Mouse (Mus musculus) MEL (cell line): ENCODE measurements around the gene Fth1. TPM values are rescaled to one million over a fixed set of nuclear protein-coding genes. Genes with fewer than 3 reads are reported as not detected.
A peak's percentile ranks its signal among the peaks of the same experiment; 100 is the strongest.

Experiments
- DNase-seq: peaks from one replicate; pipeline ENCODE4 v3.0.0; 2011; ENCODE audit warnings: low read depth, low spot score
- H3K27ac ChIP-seq: 2 replicates; pipeline ENCODE4 v1.5.1; 2012; ENCODE audit warnings: low read depth, mild to moderate bottlenecking, control low read depth, low read length, moderate library complexity; ENCODE audit not compliant: control insufficient read depth
- H3K27me3 ChIP-seq, 2 experiments: fragments of 150-350 bp in 1 of 2; sonication (generic) in 1 of 2; 2 replicates each; pipeline ENCODE4 v1.6.1; 2012; ENCODE audit warnings: low read length in 2 of 2, mild to moderate bottlenecking in 2 of 2, improper control_type of control experiment in 1 of 2, moderate library complexity in 1 of 2; ENCODE audit not compliant: insufficient read depth in 2 of 2, control insufficient read depth in 1 of 2
- H3K36me3 ChIP-seq, 2 experiments: 2 replicates each; pipeline ENCODE4 v1.6.1; 2012 to 2014; ENCODE audit warnings: low read length in 2 of 2, improper control_type of control experiment in 1 of 2, inconsistent platforms in 1 of 2, mild to moderate bottlenecking in 1 of 2; ENCODE audit not compliant: insufficient read depth in 2 of 2, control insufficient read depth in 1 of 2
- H3K4me1 ChIP-seq, 2 experiments: fragments of 150-350 bp in 1 of 2; sonication (generic) in 1 of 2; 2 replicates each; pipeline ENCODE4 v1.6.1; 2012; ENCODE audit warnings: low read length in 2 of 2, improper control_type of control experiment in 1 of 2, mild to moderate bottlenecking in 1 of 2; ENCODE audit not compliant: insufficient read depth in 2 of 2, control insufficient read depth in 1 of 2
- H3K4me3 ChIP-seq, 2 experiments: fragments of 150-350 bp in 1 of 2; sonication (generic) in 1 of 2; 2 replicates each; pipeline ENCODE4 v1.5.1; 2012; ENCODE audit warnings: low read depth in 2 of 2, low read length in 2 of 2, mild to moderate bottlenecking in 2 of 2, moderate library complexity in 2 of 2, control low read depth in 1 of 2, improper control_type of control experiment in 1 of 2; ENCODE audit not compliant: control insufficient read depth in 1 of 2, insufficient read depth in 1 of 2
- H3K79me2 ChIP-seq: 2 replicates; pipeline ENCODE4 v1.6.1; 2012; ENCODE audit warnings: mild to moderate bottlenecking, low read length, moderate library complexity; ENCODE audit not compliant: control insufficient read depth, poor library complexity, insufficient read depth
- H3K9ac ChIP-seq: 2 replicates; pipeline ENCODE4 v1.6.1; 2012; ENCODE audit warnings: low read depth, mild to moderate bottlenecking, control low read depth, low read length, moderate library complexity; ENCODE audit not compliant: control insufficient read depth, poor library complexity, severe bottlenecking
- H3K9me3 ChIP-seq: fragments of 150-350 bp; sonication (generic); replicated peaks from 2 replicates; pipeline ENCODE4 v1.6.1; 2012; ENCODE audit warnings: mild to moderate bottlenecking, low read length, improper control_type of control experiment, moderate library complexity; ENCODE audit not compliant: insufficient read depth
- BHLHE40 ChIP-seq: IDR thresholded peaks from 2 replicates; pipeline ENCODE4 v1.6.1; 2012; ENCODE audit warnings: low read depth, mild to moderate bottlenecking, inconsistent platforms, low read length, improper control_type of control experiment, borderline replicate concordance
- CHD1 ChIP-seq: IDR thresholded peaks from 2 replicates; pipeline ENCODE4 v1.6.1; 2012; ENCODE audit warnings: low read depth, mild to moderate bottlenecking, inconsistent platforms, low read length, improper control_type of control experiment
- CHD2 ChIP-seq: IDR thresholded peaks from 2 replicates; pipeline ENCODE4 v1.6.1; 2011; ENCODE audit warnings: low read length, improper control_type of control experiment
- EP300 ChIP-seq, 2 experiments: IDR thresholded peaks; 2 replicates each; pipeline ENCODE4 v1.6.1; 2011; ENCODE audit warnings: improper control_type of control experiment in 2 of 2, low read length in 2 of 2, low read depth in 1 of 2, mild to moderate bottlenecking in 1 of 2
- ETS1 ChIP-seq: IDR thresholded peaks from 2 replicates; pipeline ENCODE4 v1.6.1; 2012; ENCODE audit warnings: low read depth, mild to moderate bottlenecking, inconsistent platforms, low read length, improper control_type of control experiment, moderate library complexity
- GATA1 ChIP-seq: IDR thresholded peaks from 2 replicates; pipeline ENCODE4 v1.6.1; 2011; ENCODE audit warnings: low read depth, low read length, improper control_type of control experiment
- HCFC1 ChIP-seq: IDR thresholded peaks from 2 replicates; pipeline ENCODE4 v1.6.1; 2012; ENCODE audit warnings: low read depth, mild to moderate bottlenecking, inconsistent platforms, low read length, improper control_type of control experiment, moderate library complexity
- MAX ChIP-seq: IDR thresholded peaks from 2 replicates; pipeline ENCODE4 v1.6.1; 2011; ENCODE audit warnings: low read length, improper control_type of control experiment
- MAZ ChIP-seq: IDR thresholded peaks from 2 replicates; pipeline ENCODE4 v1.6.1; 2012; ENCODE audit warnings: low read depth, mild to moderate bottlenecking, inconsistent platforms, low read length, improper control_type of control experiment
- MXI1 ChIP-seq: IDR thresholded peaks from 2 replicates; pipeline ENCODE4 v1.6.1; 2011; ENCODE audit warnings: mild to moderate bottlenecking, low read depth, low read length, improper control_type of control experiment
- MYB ChIP-seq: IDR thresholded peaks from 2 replicates; pipeline ENCODE4 v1.6.1; 2011; ENCODE audit warnings: mild to moderate bottlenecking, low read depth, low read length, improper control_type of control experiment
- MYC ChIP-seq: IDR thresholded peaks from 2 replicates; pipeline ENCODE4 v1.6.1; 2011; ENCODE audit warnings: low read depth, mild to moderate bottlenecking, low read length, improper control_type of control experiment, moderate library complexity
- POLR2AphosphoS2 ChIP-seq: IDR thresholded peaks from 2 replicates; pipeline ENCODE4 v1.6.1; 2011; ENCODE audit warnings: low read length, improper control_type of control experiment
- RCOR1 ChIP-seq: IDR thresholded peaks from 2 replicates; pipeline ENCODE4 v1.6.1; 2012; ENCODE audit warnings: low read depth, mild to moderate bottlenecking, inconsistent platforms, low read length, improper control_type of control experiment
- SIN3A ChIP-seq: IDR thresholded peaks from 2 replicates; pipeline ENCODE4 v1.6.1; 2012; ENCODE audit warnings: low read length, improper control_type of control experiment, inconsistent platforms
- SMC3 ChIP-seq: IDR thresholded peaks from 2 replicates; pipeline ENCODE4 v1.6.1; 2011; ENCODE audit warnings: low read depth, low read length, improper control_type of control experiment
- TCF12 ChIP-seq: IDR thresholded peaks from 2 replicates; pipeline ENCODE4 v1.6.1; 2014; ENCODE audit warnings: low read depth, mild to moderate bottlenecking, inconsistent platforms, low read length, improper control_type of control experiment, moderate library complexity
- UBTF ChIP-seq: IDR thresholded peaks from 2 replicates; pipeline ENCODE4 v1.6.1; 2012; ENCODE audit warnings: low read depth, mild to moderate bottlenecking, inconsistent platforms, low read length, improper control_type of control experiment, moderate library complexity, borderline replicate concordance; ENCODE audit not compliant: insufficient read depth
- ZC3H11A ChIP-seq: IDR thresholded peaks from 2 replicates; pipeline ENCODE4 v1.6.1; 2012; ENCODE audit warnings: low read depth, mild to moderate bottlenecking, inconsistent platforms, low read length, improper control_type of control experiment
- ZKSCAN1 ChIP-seq: IDR thresholded peaks from 2 replicates; pipeline ENCODE4 v1.6.1; 2012; ENCODE audit warnings: low read depth, mild to moderate bottlenecking, inconsistent platforms, low read length, improper control_type of control experiment, moderate library complexity
- polyA plus RNA-seq, 2 experiments: library from polyadenylated mRNA; stranded (reverse) in 1 of 2; unstranded in 1 of 2; fragments of >175 nt in 1 of 2; fragments of >200 nt in 1 of 2; gene quantifications; 2 replicates each; pipeline versions ENCODE4 v1.2.1 to v1.2.4; 2012; ENCODE audit warnings: low replicate concordance in 2 of 2, low read depth in 1 of 2; ENCODE audit not compliant: insufficient read length in 2 of 2, insufficient read depth in 1 of 2, missing spikeins in 1 of 2
- total RNA-seq: library from RNA; depleted of rRNA; stranded (reverse); fragments of 300-350 nt; gene quantifications from 2 replicates; pipeline ENCODE4 v1.2.3, GENCODE M21; 2012

Gene Fth1
- total and polyA plus RNA-seq, 3 experiments, result 444 to 2,175 (median 2,118) TPM

- TF ChIP-seq HCFC1 (0 out of 2 replicates have a peak, but pooled peaks have one; percentile 40), SIN3A (peak; percentile 78; the same call in 1 of the 2 replicates), TCF12 (peak; percentile 68), BHLHE40 (peak; percentile 62; the same call in 1 of the 2 replicates), MAX (peak; percentile 66), SMC3 (0 out of 2 replicates have a peak, but pooled peaks have one; percentile 8), MAZ (peak; percentile 85), EP300 (IDR thresholded peaks at IDR 0.05; ENCODE audit: low read depth in 1 of 2, low read length in 2 of 2) (peak; percentile 81 to 92), RCOR1 (0 out of 2 replicates have a peak, but pooled peaks have one; percentile 51), ETS1 (peak; percentile 92), ZC3H11A (peak; percentile 4; the same call in 1 of the 2 replicates)
Observed at GRCm38 (mm10) chr19:9978431-9978951, 1.9 kb upstream of the Fth1 start (continued).

GRCm38 (mm10) chr19:9979156-9979555 lies 1.2 kb upstream of the Fth1 start:
- Histone ChIP-seq H3K9ac (peak overlapping the region; percentile 49), H3K27ac (peak overlapping the region; percentile 90), H3K36me3 (peaks cover 7 to 46% of the 10 kb centered on the region in 2 experiments), H3K27me3 (no peaks in the 10 kb centered on the region), H3K4me1 (peaks cover 43 to 44% of the 10 kb centered on the region in 2 experiments), H3K79me2 (peaks cover 20% of the 10 kb centered on the region), H3K4me3 (no peak overlapping the region), H3K9me3 (no peaks in the 10 kb centered on the region)
- TF ChIP-seq MYC (no peak), CHD1 (no peak), MXI1 (no peak), ZC3H11A (no peak), RCOR1 (no peak), SIN3A (no peak), POLR2AphosphoS2 (no peak), HCFC1 (no peak), CHD2 (no peak), MYB (no peak), GATA1 (no peak)
- DNase-seq, result no peak

GRCm38 (mm10) chr19:9981621-9982020 lies 1.2 kb downstream of the Fth1 start:
- Histone ChIP-seq H3K4me1 (peaks cover 36 to 40% of the 10 kb centered on the region in 2 experiments), H3K36me3 (peaks cover 14 to 53% of the 10 kb centered on the region in 2 experiments), H3K4me3 (peak overlapping the region; percentile 60 to 67), H3K27ac (peak overlapping the region; percentile 84), H3K27me3 (no peaks in the 10 kb centered on the region), H3K9ac (peak overlapping the region; percentile 82), H3K79me2 (peaks cover 25% of the 10 kb centered on the region), H3K9me3 (no peaks in the 10 kb centered on the region)
- DNase-seq, result peak; percentile 59
- no peak for TF ChIP-seq ZKSCAN1
- no peak for TF ChIP-seq MYB
- TF ChIP-seq UBTF, result no peak
- TF ChIP-seq ETS1, result peak; percentile 30; the same call in 1 of the 2 replicates
